ENCODE assay signal across 8 mouse cellular contexts in genomic region chr19:5432992-5433852, GRCm38 (mm10). TPM values are rescaled to one million over a fixed set of nuclear protein-coding genes. Genes with fewer than 3 reads are reported as not detected.
DNase-seq lines count a peak whose midpoint lies in the region; ATAC-seq lines count a peak whose summit lies in the region.

No protein-coding gene starts in this region.

- H3K27me3 ChIP-seq in heart, embryonic 12.5 days (replicated peaks), result no peaks in the 10 kb centered on the region
- no peaks in the 10 kb centered on the region for H3K27me3 ChIP-seq in kidney, embryonic 16.5 days (ENCODE audit: insufficient read depth, low read length)
- H3K27me3 ChIP-seq in stomach, embryonic 14.5 days (ENCODE audit: control insufficient read depth, insufficient read depth, low read length), result no peaks in the 10 kb centered on the region

- H3K27ac ChIP-seq in heart, embryonic 12.5 days (ENCODE audit: poor library complexity, severe bottlenecking), result peak overlapping the region; percentile 67
- H3K27ac ChIP-seq in kidney, embryonic 16.5 days (ENCODE audit: low read length), result peak overlapping the region; percentile 77
- peak overlapping the region; percentile 56 for H3K27ac ChIP-seq in stomach, embryonic 14.5 days (ENCODE audit: low read length)

- H3K4me1 ChIP-seq in heart, embryonic 12.5 days (replicated peaks), result peaks cover 20% of the 10 kb centered on the region
- peaks cover 15% of the 10 kb centered on the region for H3K4me1 ChIP-seq in kidney, embryonic 16.5 days (ENCODE audit: insufficient read depth, low read length)
- H3K4me1 ChIP-seq in stomach, embryonic 14.5 days (ENCODE audit: control insufficient read depth, insufficient read depth, low read length), result peaks cover 13% of the 10 kb centered on the region

- peak overlapping the region; percentile 90 for H3K4me2 ChIP-seq in heart, embryonic 12.5 days
- H3K4me2 ChIP-seq in kidney, embryonic 16.5 days (replicated peaks; ENCODE audit: low read depth, low read length), result peak overlapping the region; percentile 73
- peak overlapping the region; percentile 70 for H3K4me2 ChIP-seq in stomach, embryonic 14.5 days (replicated peaks; ENCODE audit: low read depth, low read length)

- no peaks in the 10 kb centered on the region for H3K9me3 ChIP-seq in heart, embryonic 12.5 days (replicated peaks)
- H3K9me3 ChIP-seq in kidney, embryonic 16.5 days (ENCODE audit: low read length), result no peaks in the 10 kb centered on the region
- H3K9me3 ChIP-seq in stomach, embryonic 14.5 days (ENCODE audit: control insufficient read depth, low read depth, low read length), result no peaks in the 10 kb centered on the region

- H3K9ac ChIP-seq in heart, embryonic 12.5 days, result peak overlapping the region; percentile 71
- H3K9ac ChIP-seq in kidney, embryonic 16.5 days (replicated peaks; ENCODE audit: low read length), result peak overlapping the region; percentile 67
- no peak overlapping the region for H3K9ac ChIP-seq in stomach, embryonic 14.5 days (replicated peaks; ENCODE audit: low read depth, low read length)

- no peaks in the 10 kb centered on the region for H3K36me3 ChIP-seq in heart, embryonic 12.5 days
- H3K36me3 ChIP-seq in kidney, embryonic 16.5 days (ENCODE audit: insufficient read depth, low read length), result no peaks in the 10 kb centered on the region
- H3K36me3 ChIP-seq in stomach, embryonic 14.5 days (ENCODE audit: control insufficient read depth, insufficient read depth, low read length), result no peaks in the 10 kb centered on the region

- peak; percentile 75 for ATAC-seq in common myeloid progenitor, adult 5-6 weeks (replicated peaks; ENCODE audit: low read depth, poor library complexity, severe bottlenecking)
- peak; percentile 46; the same call in 1 of the 2 replicates for ATAC-seq in heart, embryonic 12.5 days (ENCODE audit: insufficient number of reproducible peaks, low FRiP score)
- peak; percentile 73; the same call in 1 of the 2 replicates for ATAC-seq in kidney, embryonic 16.5 days (ENCODE audit: low FRiP score, low TSS enrichment)
- ATAC-seq in stomach, embryonic 14.5 days (ENCODE audit: insufficient number of reproducible peaks, insufficient read depth, low FRiP score, low read depth), result peak; percentile 72; the same call in 1 of the 2 replicates

- H3K4me3 ChIP-seq in heart, embryonic 12.5 days, result peak overlapping the region; percentile 43
- H3K4me3 ChIP-seq in kidney, embryonic 16.5 days (ENCODE audit: low read length), result peak overlapping the region; percentile 42
- H3K4me3 ChIP-seq in stomach, embryonic 14.5 days (ENCODE audit: low read depth, low read length), result peak overlapping the region; percentile 25

- WGBS in heart, embryonic 12.5 days, result 8% methylated on average over 16 of the region's 16 CpGs
- 6% methylated on average over 16 of the region's 16 CpGs for WGBS in kidney, embryonic 16.5 days
- WGBS in stomach, embryonic 14.5 days, result 5% methylated on average over 16 of the region's 16 CpGs

- peak; percentile 51 to 60 for DNase-seq in spleen, postnatal 36 days (ENCODE audit: low spot score in 2 of 2)
- DNase-seq in spleen, adult 12 weeks (ENCODE audit: low spot score), result no peak
- DNase-seq in lung, postnatal 4 days, result peak; percentile 70 to 73
- DNase-seq in layer of hippocampus, adult 9-10 months (ENCODE audit: low spot score), result no peak

RNA-seq across cellular contexts. Expression of gene AI837181, which starts 8.3 kb away (rescaled TPM):
- 9.2 and 10.3 TPM in 2 replicates for total RNA-seq in common myeloid progenitor, adult 5-6 weeks (2017)
- polyA plus RNA-seq in heart, embryonic 12.5 days (2016; fragmentation: Nextera tagmentation; extraction: Ambion mirVana), result 38.8 and 39.5 TPM in 2 replicates
- polyA plus RNA-seq in kidney, embryonic 16.5 days (2015; fragmentation: Nextera tagmentation; extraction: Ambion mirVana), result 24.0 and 50.8 TPM in 2 replicates
- 35.8 and 39.2 TPM in 2 replicates for polyA plus RNA-seq in stomach, embryonic 14.5 days (2014; fragmentation: Nextera tagmentation; extraction: Ambion mirVana)

RNA-seq across cellular contexts. Expression of gene Drap1, which starts 8.4 kb away (rescaled TPM):
- 112 and 125 TPM in 2 replicates for total RNA-seq in common myeloid progenitor, adult 5-6 weeks (2017)
- polyA plus RNA-seq in heart, embryonic 12.5 days (2016; fragmentation: Nextera tagmentation; extraction: Ambion mirVana), result 190 and 194 TPM in 2 replicates
- polyA plus RNA-seq in kidney, embryonic 16.5 days (2015; fragmentation: Nextera tagmentation; extraction: Ambion mirVana), result 226 and 236 TPM in 2 replicates
- 191 and 198 TPM in 2 replicates for polyA plus RNA-seq in stomach, embryonic 14.5 days (2014; fragmentation: Nextera tagmentation; extraction: Ambion mirVana)

RNA-seq across cellular contexts. Expression of gene Fosl1, which starts 14.1 kb away (rescaled TPM):
- 0.63 and 0.78 TPM in 2 replicates for total RNA-seq in common myeloid progenitor, adult 5-6 weeks (2017)
- not detected in 2 replicates for polyA plus RNA-seq in heart, embryonic 12.5 days (2016; fragmentation: Nextera tagmentation; extraction: Ambion mirVana)
- 0.54 TPM in 1 of 2 replicates, not detected in the other for polyA plus RNA-seq in kidney, embryonic 16.5 days (2015; fragmentation: Nextera tagmentation; extraction: Ambion mirVana)
- polyA plus RNA-seq in stomach, embryonic 14.5 days (2014; fragmentation: Nextera tagmentation; extraction: Ambion mirVana), result not detected in 2 replicates

RNA-seq across cellular contexts. Expression of gene Ccdc85b, which starts 24.5 kb away (rescaled TPM):
- total RNA-seq in common myeloid progenitor, adult 5-6 weeks (2017), result 3.0 and 5.4 TPM in 2 replicates
- polyA plus RNA-seq in heart, embryonic 12.5 days (2016; fragmentation: Nextera tagmentation; extraction: Ambion mirVana), result 10.5 and 13.0 TPM in 2 replicates
- polyA plus RNA-seq in kidney, embryonic 16.5 days (2015; fragmentation: Nextera tagmentation; extraction: Ambion mirVana), result 7.8 and 8.6 TPM in 2 replicates
- 6.8 and 7.8 TPM in 2 replicates for polyA plus RNA-seq in stomach, embryonic 14.5 days (2014; fragmentation: Nextera tagmentation; extraction: Ambion mirVana)

RNA-seq across cellular contexts. Expression of gene Fibp, which starts 27.2 kb away (rescaled TPM):
- 55.8 and 67.4 TPM in 2 replicates for total RNA-seq in common myeloid progenitor, adult 5-6 weeks (2017)
- 81.9 and 85.4 TPM in 2 replicates for polyA plus RNA-seq in heart, embryonic 12.5 days (2016; fragmentation: Nextera tagmentation; extraction: Ambion mirVana)
- 129 and 138 TPM in 2 replicates for polyA plus RNA-seq in kidney, embryonic 16.5 days (2015; fragmentation: Nextera tagmentation; extraction: Ambion mirVana)
- 126 and 130 TPM in 2 replicates for polyA plus RNA-seq in stomach, embryonic 14.5 days (2014; fragmentation: Nextera tagmentation; extraction: Ambion mirVana)

Comparison
In these comparisons a context has a peak if more than half of its experiments do, and no peak if none do; other contexts are left out.
1. DNase-seq: peak in spleen, postnatal 36 days (2 of 2) and lung, postnatal 4 days (2 of 2); none in spleen, adult 12 weeks (single experiment) and layer of hippocampus, adult 9-10 months (single experiment).
2. Peak in every context shown above with its lines, with median percentiles within 50 percentile points of each other: ATAC-seq, H3K27ac ChIP-seq, H3K4me2 ChIP-seq and H3K4me3 ChIP-seq.